Mouse (Mus musculus): ENCODE results near the gene Rhd. TPM values are rescaled to one million over a fixed set of nuclear protein-coding genes. Genes with fewer than 3 reads are reported as not detected.
A peak's percentile ranks its signal among the peaks of the same experiment; 100 is the strongest.

The Rhd gene
- polyA plus RNA-seq, 1 experiment: 0.09 TPM

- WGBS: 58% methylated on average over 5 of the region's 5 CpGs
- no peak overlapping the region for H3K4me3 ChIP-seq (ENCODE audit: insufficient read depth, low read depth, low read length)
- H3K27ac ChIP-seq (ENCODE audit: insufficient read depth, low read depth, low read length): no peak overlapping the region
- DNase-seq: no peak
- H3K36me3 ChIP-seq (ENCODE audit: control insufficient read depth, insufficient read depth, low read length): no peaks in the 10 kb centered on the region
- no peaks in the 10 kb centered on the region for H3K27me3 ChIP-seq (replicated peaks; ENCODE audit: control insufficient read depth, insufficient read depth, low read length)
- TF ChIP-seq CTCF (conservative IDR thresholded peaks at IDR 0.05; ENCODE audit: insufficient read depth, insufficient read length, low read depth, low read length): no peak
- H3K4me1 ChIP-seq (ENCODE audit: control insufficient read depth, insufficient read depth, low read length): peaks cover 4% of the 10 kb centered on the region; the same call in 1 of the 2 replicates
These were observed 8.3 kb upstream of the Rhd start for GRCm38 (mm10) chr4:134856056-134856455.

- no peak overlapping the region for H3K27ac ChIP-seq (ENCODE audit: insufficient read depth, low read depth, low read length)
- no peak overlapping the region for H3K4me3 ChIP-seq (ENCODE audit: insufficient read depth, low read depth, low read length)
- WGBS: 47% methylated on average over 5 of the region's 5 CpGs
- H3K36me3 ChIP-seq (ENCODE audit: control insufficient read depth, insufficient read depth, low read length): no peaks in the 10 kb centered on the region
- no peaks in the 10 kb centered on the region for H3K27me3 ChIP-seq (replicated peaks; ENCODE audit: control insufficient read depth, insufficient read depth, low read length)
- TF ChIP-seq POLR2A (IDR thresholded peaks at IDR 0.05; ENCODE audit: low read depth, low read length) (no peak), CTCF (conservative IDR thresholded peaks at IDR 0.05; ENCODE audit: insufficient read depth, insufficient read length, low read depth, low read length) (no peak)
- DNase-seq: peak; percentile 47
- peaks cover 4% of the 10 kb centered on the region; the same call in 1 of the 2 replicates for H3K4me1 ChIP-seq (ENCODE audit: control insufficient read depth, insufficient read depth, low read length)
These were observed 7.8 kb upstream of the Rhd start for GRCm38 (mm10) chr4:134856501-134856900.

GRCm38 (mm10) chr4:134858494-134858893, 5.8 kb upstream of the Rhd start:
- Histone ChIP-seq H3K36me3 (ENCODE audit: control insufficient read depth, insufficient read depth, low read length) (no peaks in the 10 kb centered on the region), H3K27me3 (replicated peaks; ENCODE audit: control insufficient read depth, insufficient read depth, low read length) (no peaks in the 10 kb centered on the region), H3K4me1 (ENCODE audit: control insufficient read depth, insufficient read depth, low read length) (no peaks in the 10 kb centered on the region; the same call in 1 of the 2 replicates), H3K27ac (ENCODE audit: insufficient read depth, low read depth, low read length) (no peak overlapping the region), H3K4me3 (ENCODE audit: insufficient read depth, low read depth, low read length) (no peak overlapping the region)
- TF ChIP-seq CTCF (conservative IDR thresholded peaks at IDR 0.05; ENCODE audit: insufficient read depth, insufficient read length, low read depth, low read length) (no peak), POLR2A (IDR thresholded peaks at IDR 0.05; ENCODE audit: low read depth, low read length) (no peak)
- 90% methylated on average over 4 of the region's 4 CpGs for WGBS
- no peak for DNase-seq

GRCm38 (mm10) chr4:134861884-134862283, 2.5 kb upstream of the Rhd start:
- no peak overlapping the region for H3K27ac ChIP-seq (ENCODE audit: insufficient read depth, low read depth, low read length)
- WGBS: 35% methylated on average over 6 of the region's 6 CpGs
- DNase-seq: peak; percentile 48
- H3K36me3 ChIP-seq (ENCODE audit: control insufficient read depth, insufficient read depth, low read length): no peaks in the 10 kb centered on the region
- H3K4me3 ChIP-seq (ENCODE audit: insufficient read depth, low read depth, low read length): no peak overlapping the region
- H3K27me3 ChIP-seq (replicated peaks; ENCODE audit: control insufficient read depth, insufficient read depth, low read length): no peaks in the 10 kb centered on the region
- no peaks in the 10 kb centered on the region; the same call in 1 of the 2 replicates for H3K4me1 ChIP-seq (ENCODE audit: control insufficient read depth, insufficient read depth, low read length)
- TF ChIP-seq POLR2A (IDR thresholded peaks at IDR 0.05; ENCODE audit: low read depth, low read length): no peak
- TF ChIP-seq CTCF (conservative IDR thresholded peaks at IDR 0.05; ENCODE audit: insufficient read depth, insufficient read length, low read depth, low read length): no peak

GRCm38 (mm10) chr4:134862996-134863395, 1.3 kb upstream of the Rhd start:
- 92% methylated on average over 7 of the region's 7 CpGs for WGBS
- Histone ChIP-seq H3K27me3 (replicated peaks; ENCODE audit: control insufficient read depth, insufficient read depth, low read length) (no peaks in the 10 kb centered on the region), H3K27ac (ENCODE audit: insufficient read depth, low read depth, low read length) (no peak overlapping the region), H3K4me1 (ENCODE audit: control insufficient read depth, insufficient read depth, low read length) (no peaks in the 10 kb centered on the region; the same call in 1 of the 2 replicates), H3K36me3 (ENCODE audit: control insufficient read depth, insufficient read depth, low read length) (no peaks in the 10 kb centered on the region), H3K4me3 (ENCODE audit: insufficient read depth, low read depth, low read length) (no peak overlapping the region)
- TF ChIP-seq CTCF (conservative IDR thresholded peaks at IDR 0.05; ENCODE audit: insufficient read depth, insufficient read length, low read depth, low read length) (no peak), POLR2A (IDR thresholded peaks at IDR 0.05; ENCODE audit: low read depth, low read length) (no peak)
- no peak for DNase-seq

GRCm38 (mm10) chr4:134865340-134865739, 1.0 kb downstream of the Rhd start:
- Histone ChIP-seq H3K4me1 (ENCODE audit: control insufficient read depth, insufficient read depth, low read length) (no peaks in the 10 kb centered on the region; the same call in 1 of the 2 replicates), H3K27ac (ENCODE audit: insufficient read depth, low read depth, low read length) (no peak overlapping the region), H3K27me3 (replicated peaks; ENCODE audit: control insufficient read depth, insufficient read depth, low read length) (no peaks in the 10 kb centered on the region), H3K4me3 (ENCODE audit: insufficient read depth, low read depth, low read length) (no peak overlapping the region), H3K36me3 (ENCODE audit: control insufficient read depth, insufficient read depth, low read length) (no peaks in the 10 kb centered on the region)
- no peak for DNase-seq
- TF ChIP-seq CTCF (conservative IDR thresholded peaks at IDR 0.05; ENCODE audit: insufficient read depth, insufficient read length, low read depth, low read length) (no peak), POLR2A (IDR thresholded peaks at IDR 0.05; ENCODE audit: low read depth, low read length) (no peak)
- WGBS: 81% methylated on average over 6 of the region's 6 CpGs

- no peak for TF ChIP-seq CTCF (conservative IDR thresholded peaks at IDR 0.05; ENCODE audit: insufficient read depth, insufficient read length, low read depth, low read length)
- TF ChIP-seq POLR2A (IDR thresholded peaks at IDR 0.05; ENCODE audit: low read depth, low read length): no peak
- H3K27ac ChIP-seq (ENCODE audit: insufficient read depth, low read depth, low read length): no peak overlapping the region
- DNase-seq: no peak
- WGBS: 89% methylated on average over 5 of the region's 5 CpGs
- H3K4me3 ChIP-seq (ENCODE audit: insufficient read depth, low read depth, low read length): no peak overlapping the region
- H3K36me3 ChIP-seq (ENCODE audit: control insufficient read depth, insufficient read depth, low read length): no peaks in the 10 kb centered on the region
- H3K4me1 ChIP-seq (ENCODE audit: control insufficient read depth, insufficient read depth, low read length): no peaks in the 10 kb centered on the region; the same call in 1 of the 2 replicates
- H3K27me3 ChIP-seq (replicated peaks; ENCODE audit: control insufficient read depth, insufficient read depth, low read length): no peaks in the 10 kb centered on the region
These were observed 1.5 kb downstream of the Rhd start for GRCm38 (mm10) chr4:134865789-134866188.

Data from kidney, adult 2 months (tissue).